Mouse (Mus musculus): Measurements from ENCODE around the gene Pkib.

GRCm38 (mm10) chr10:57602951-57603350, 28.8 kb upstream of the Pkib start:
- TF ChIP-seq CTCF (IDR thresholded peaks at IDR 0.05; ENCODE audit: low read depth) (no peak), EP300 (IDR thresholded peaks at IDR 0.05; ENCODE audit: low read depth) (no peak)

All from liver, postnatal 0 days (tissue).